In the genomic region with DNA sequence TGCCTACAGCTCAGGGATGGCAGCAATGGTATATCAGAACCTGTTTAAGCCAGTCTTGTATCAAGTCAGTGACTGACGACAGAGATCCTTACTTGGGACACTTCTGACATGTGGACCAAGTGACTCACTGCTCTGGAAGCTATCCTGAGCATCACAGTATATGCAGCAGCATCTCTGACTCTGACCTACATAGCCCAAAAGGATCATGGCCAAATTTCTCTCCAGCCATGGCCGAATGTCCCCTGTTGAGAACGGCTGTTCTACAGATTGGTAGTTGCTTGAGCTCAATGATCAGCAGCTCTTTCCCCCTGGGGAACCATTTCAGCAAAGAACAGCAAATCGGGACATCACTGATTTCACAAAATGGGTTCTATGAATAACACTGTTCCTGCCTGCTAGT, we compare ENCODE assay signal across 24 mouse cellular contexts.
DNase-seq lines count a peak whose midpoint lies in the region; ATAC-seq and TF ChIP-seq lines count a peak whose summit lies in the region.
"Had no signal": no experiment of that assay in that cellular context is flagged by ENCODE, and none has a peak within 500 bp of the region (broad histone marks: within the 10 kb centered on the region; RNA-seq: fewer than 3 reads in every experiment).

No protein-coding gene starts in this region.

- TF ChIP-seq CTCF in cerebellum, adult 2 months (IDR thresholded peaks at IDR 0.05; ENCODE audit: borderline replicate concordance, insufficient read depth, low read depth, low read length): no peak

- H3K9ac ChIP-seq in hindbrain, embryonic 14.5 days: no peak overlapping the region
- H3K9ac ChIP-seq: embryonic facial prominence, embryonic 13.5 days; forebrain, embryonic 13.5 days; forebrain, postnatal 0 days; heart, embryonic 13.5 days had no signal

- H3K27ac ChIP-seq in cerebellum, adult 2 months (ENCODE audit: insufficient read depth, low read length): peak overlapping the region; percentile 4; the same call in 1 of the 2 replicates
- H3K27ac ChIP-seq in hindbrain, embryonic 14.5 days: no peak overlapping the region
- H3K27ac ChIP-seq: embryonic facial prominence, embryonic 13.5 days; forebrain, embryonic 13.5 days; gastrocnemius, adult 2 months; heart, embryonic 13.5 days had no signal

- H3K36me3 ChIP-seq in hindbrain, embryonic 14.5 days (replicated peaks; ENCODE audit: control insufficient read depth, insufficient read depth): no peaks in the 10 kb centered on the region
- H3K36me3 ChIP-seq: embryonic facial prominence, embryonic 13.5 days; heart, embryonic 13.5 days had no signal

- no peak overlapping the region for H3K4me3 ChIP-seq in cerebellum, adult 2 months (replicated peaks; ENCODE audit: insufficient read depth, low read depth, low read length)
- no peak overlapping the region for H3K4me3 ChIP-seq in hindbrain, embryonic 14.5 days (replicated peaks; ENCODE audit: low read length)
- H3K4me3 ChIP-seq: embryonic facial prominence, embryonic 13.5 days; forebrain, embryonic 13.5 days; gastrocnemius, adult 2 months; heart, embryonic 13.5 days had no signal

- H3K4me2 ChIP-seq in hindbrain, embryonic 14.5 days (replicated peaks): no peak overlapping the region
- H3K4me2 ChIP-seq: embryonic facial prominence, embryonic 13.5 days; forebrain, embryonic 13.5 days; heart, embryonic 13.5 days had no signal

- DNase-seq in cerebellum, postnatal 4 days (ENCODE audit: low spot score in 2 of 2): no peak
- peak; percentile 63 to 84 for DNase-seq in cerebellum, adult 2 months
- DNase-seq in cerebellum, postnatal 14 days: peak; percentile 24 to 44
- DNase-seq in hindbrain, embryonic 14.5 days (ENCODE audit: low spot score): no peak
- no peak for DNase-seq in c-Kit-positive CD71-positive TER-119-positive erythroid progenitor cells, embryonic 14.5 days (ENCODE audit: low spot score)
- DNase-seq: adrenal gland, adult 8-10 months; adrenal gland, postnatal 36 days; B cell, adult 2 months; forebrain, postnatal 0 days; gastrocnemius, adult 2 months; gastrocnemius, postnatal 36 days; heart, adult 11 months; heart, postnatal 36 days; kidney, adult 8-10 months had no signal

- ATAC-seq in cerebellum, adult (ENCODE audit: insufficient number of reproducible peaks, low FRiP score, low TSS enrichment): peak; percentile 79
- ATAC-seq in hindbrain, embryonic 14.5 days (ENCODE audit: low FRiP score): no peak
- no peak for ATAC-seq in frontal cortex, adult (ENCODE audit: low TSS enrichment)
- ATAC-seq: CD4-positive, CD25-positive, alpha-beta regulatory T cell, adult 4 months; forebrain, embryonic 13.5 days; forebrain, postnatal 0 days; hindbrain, embryonic 16.5 days; inflammation-experienced regulatory T-cells, adult 6 months; intestine, postnatal 0 days had no signal

- H3K27me3 ChIP-seq in cerebellum, adult 2 months (ENCODE audit: control insufficient read depth, insufficient read depth, low read length): no peaks in the 10 kb centered on the region
- no peaks in the 10 kb centered on the region for H3K27me3 ChIP-seq in hindbrain, embryonic 14.5 days (ENCODE audit: control insufficient read depth, insufficient read depth, low read length)
- H3K27me3 ChIP-seq: embryonic facial prominence, embryonic 13.5 days; forebrain, embryonic 13.5 days; heart, embryonic 13.5 days had no signal

- 6% methylated on average over 4 of the region's 4 CpGs for WGBS in cerebellum, adult 2 months
- WGBS in hindbrain, embryonic 14.5 days: 88% methylated on average over 4 of the region's 4 CpGs

- H3K9me3 ChIP-seq in hindbrain, embryonic 14.5 days (ENCODE audit: control insufficient read depth, low read length): no peaks in the 10 kb centered on the region
- H3K9me3 ChIP-seq: embryonic facial prominence, embryonic 13.5 days; forebrain, embryonic 13.5 days; G1E; heart, embryonic 13.5 days had no signal

- TF ChIP-seq POLR2A in cerebellum, adult 2 months (IDR thresholded peaks at IDR 0.05; ENCODE audit: borderline replicate concordance, insufficient read depth, low read length): no peak

- peaks cover 9% of the 10 kb centered on the region; the same call in 1 of the 2 replicates for H3K4me1 ChIP-seq in cerebellum, adult 2 months (ENCODE audit: control insufficient read depth, insufficient read depth, low read length)
- 0 out of 2 replicates have a peak, but pooled peaks cover 4% of the 10 kb centered on the region for H3K4me1 ChIP-seq in hindbrain, embryonic 14.5 days (replicated peaks; ENCODE audit: control insufficient read depth, insufficient read depth, low read length)
- H3K4me1 ChIP-seq: embryonic facial prominence, embryonic 13.5 days had no signal

Comparison
In these comparisons a context has a peak if more than half of its experiments do, and no peak if none do; other contexts are left out.
1. DNase-seq: peak in cerebellum, adult 2 months (2 of 2) and cerebellum, postnatal 14 days (2 of 2); none in cerebellum, postnatal 4 days (0 of 2), hindbrain, embryonic 14.5 days (single experiment) and c-Kit-positive CD71-positive TER-119-positive erythroid progenitor cells, embryonic 14.5 days (single experiment).